Mouse (Mus musculus) hindbrain, embryonic 11.5 days (tissue): ENCODE results near the gene 2810006K23Rik. TPM values are rescaled to one million over a fixed set of nuclear protein-coding genes. Genes with fewer than 3 reads are reported as not detected.
"Not testable (repeated sequence)": the region's sequence is repeated elsewhere in the genome, so short reads cannot be mapped to it uniquely, and the experiment has no call there.

Source experiments
- ATAC-seq: fragments of 200-750 bp; cut with Nextera tagmentation; 2 replicates; pipeline ENCODE4 v1.8.0; 2017; ENCODE audit warnings: mild to moderate bottlenecking, moderate TSS enrichment, moderate library complexity; ENCODE audit not compliant: low FRiP score
- DNase-seq: peaks from one replicate; pipeline ENCODE4 v3.0.0-alpha.2; 2015; ENCODE audit warnings: low spot score
- H3K27ac ChIP-seq: fragments of 300-500 bp; sonication (generic); 2 replicates; pipeline ENCODE4 v1.5.1; 2014; ENCODE audit warnings: mild to moderate bottlenecking, low read depth, low read length
- H3K27me3 ChIP-seq: fragments of 300-500 bp; sonication (generic); 2 replicates; pipeline ENCODE4 v1.6.1; 2014; ENCODE audit warnings: mild to moderate bottlenecking, low read length, moderate library complexity, mixed read lengths; ENCODE audit not compliant: control insufficient read depth, insufficient read depth
- H3K36me3 ChIP-seq: fragments of 300-500 bp; sonication (generic); 2 replicates; pipeline ENCODE4 v1.6.1; 2014; ENCODE audit warnings: mild to moderate bottlenecking, low read length, moderate library complexity, mixed read lengths; ENCODE audit not compliant: control insufficient read depth, insufficient read depth
- H3K4me1 ChIP-seq: fragments of 300-500 bp; sonication (generic); replicated peaks from 2 replicates; pipeline ENCODE4 v1.6.1; 2014; ENCODE audit warnings: low read length, mixed read lengths; ENCODE audit not compliant: control insufficient read depth, insufficient read depth
- H3K4me2 ChIP-seq: fragments of 300-500 bp; sonication (generic); replicated peaks from 2 replicates; pipeline ENCODE4 v1.6.1; 2014; ENCODE audit warnings: mild to moderate bottlenecking, low read depth, low read length
- H3K4me3 ChIP-seq: fragments of 300-500 bp; sonication (generic); 2 replicates; pipeline ENCODE4 v1.5.1; 2014; ENCODE audit warnings: low read depth, low read length
- H3K9ac ChIP-seq: fragments of 300-500 bp; sonication (generic); 2 replicates; pipeline ENCODE4 v1.6.1; 2014; ENCODE audit warnings: low read depth, low read length
- H3K9me3 ChIP-seq: fragments of 300-500 bp; sonication (generic); 2 replicates; pipeline ENCODE4 v1.6.1; 2016; ENCODE audit warnings: low read length; ENCODE audit not compliant: control insufficient read depth
- WGBS: fragments of 180-500 bp; shearing (Covaris S2); extraction: QIAGEN DNeasy Blood & Tissue Kit; methylation state at CpG from one replicate; pipeline ENCODE4 v1.1.7; 2014; 5-methylcytosine and 5-hydroxymethylcytosine counted together
- polyA plus RNA-seq: library from polyadenylated mRNA; unstranded; fragments of >200 nt; fragmentation: Nextera tagmentation; extraction: Ambion mirVana; gene quantifications from 2 replicates; pipeline ENCODE4 v1.2.1, GENCODE M21; 2014

The 2810006K23Rik gene
- polyA plus RNA-seq, 1 experiment from 2014 or later, result 17.4 TPM

DNA sequence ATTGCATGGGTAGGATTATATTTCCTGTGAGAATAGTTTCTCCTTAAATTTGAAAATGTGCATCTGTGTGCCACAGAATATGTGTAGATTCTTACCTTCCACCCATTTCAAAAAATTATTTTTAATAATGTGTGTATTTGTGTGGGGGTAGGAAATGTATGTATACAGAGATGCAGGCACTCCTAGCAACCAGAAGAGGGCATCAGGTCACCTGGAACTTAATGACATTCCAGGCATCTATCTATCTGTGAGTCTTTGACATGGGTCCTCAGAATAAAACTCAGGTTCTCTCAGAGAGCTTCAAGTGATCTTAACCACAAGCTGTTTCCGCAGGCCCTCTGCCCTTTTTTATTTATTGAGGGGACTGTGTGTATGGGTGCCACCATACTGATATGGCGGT, 31.8 kb downstream of the 2810006K23Rik start:
- Histone ChIP-seq H3K27ac (no peak overlapping the region), H3K9ac (no peak overlapping the region), H3K4me3 (no peak overlapping the region), H3K27me3 (no peaks in the 10 kb centered on the region), H3K9me3 (no peaks in the 10 kb centered on the region), H3K4me1 (no peaks in the 10 kb centered on the region), H3K36me3 (no peaks in the 10 kb centered on the region), H3K4me2 (no peak overlapping the region)
- ATAC-seq (no peak), DNase-seq (no peak)
- WGBS, result 79% methylated on average over 2 of the region's 2 CpGs

DNA sequence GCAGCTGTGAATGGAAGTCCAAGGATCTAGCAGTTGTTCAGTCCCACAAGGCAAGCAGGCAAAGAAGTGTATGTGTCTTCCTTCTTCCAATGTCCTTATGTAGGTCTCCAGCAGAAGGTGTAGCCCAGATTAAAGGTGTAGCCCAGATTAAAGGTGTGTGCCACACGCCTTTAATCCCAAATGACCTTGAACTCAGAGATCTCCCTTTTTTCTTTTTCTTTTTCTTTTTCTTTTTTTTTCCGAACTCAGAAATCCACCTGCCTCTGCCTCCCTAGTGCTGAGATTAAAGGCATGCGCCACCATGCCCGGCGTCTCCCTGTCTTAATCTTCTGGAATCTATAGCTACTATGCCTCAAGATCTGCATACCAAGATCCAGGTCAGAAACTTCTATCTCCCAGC, 35.1 kb downstream of the 2810006K23Rik start, which contains the start of gene Cdk2ap1:
Gene Cdk2ap1, minus strand, starts transcription at position 101 of the 400 bp plus-strand sequence.
- ATAC-seq, DNase-seq: not testable (repeated sequence)

DNA sequence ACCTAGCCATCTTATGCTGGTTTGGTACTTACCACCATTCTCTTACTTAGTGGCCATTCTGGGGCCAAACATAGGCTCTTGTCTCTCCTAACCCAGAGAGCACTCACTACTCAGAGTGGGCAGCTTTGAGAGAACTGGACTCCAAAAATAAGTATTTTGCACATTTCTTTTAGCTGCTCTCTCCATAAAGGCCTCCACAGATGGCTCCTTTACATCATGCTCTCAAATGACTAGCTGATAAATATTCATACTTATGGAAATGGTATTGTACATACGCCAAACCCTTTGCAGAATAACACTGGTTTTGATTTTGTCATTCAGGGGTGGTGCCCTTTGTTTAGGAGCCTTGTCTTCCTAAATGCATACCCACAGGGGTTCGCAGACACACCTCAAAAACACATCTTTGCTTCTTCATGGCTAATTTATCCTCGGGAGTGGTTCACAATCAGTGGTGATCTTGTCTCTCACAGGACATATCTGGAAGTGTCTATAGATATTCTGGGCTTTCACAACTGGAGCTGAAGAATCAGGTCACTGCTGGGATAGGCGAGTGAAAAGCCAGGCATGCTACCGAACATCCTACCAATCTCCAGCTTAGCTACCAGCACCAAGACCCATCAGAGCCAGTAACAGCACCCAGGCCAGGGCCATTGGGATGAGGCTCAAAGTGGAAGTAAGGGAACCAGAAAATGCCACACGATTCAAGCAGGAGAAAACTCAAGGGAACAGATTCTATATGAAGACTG, 36.5 kb downstream of the 2810006K23Rik start:
- Histone ChIP-seq H3K4me3 (no peak overlapping the region), H3K9me3 (no peaks in the 10 kb centered on the region), H3K27me3 (no peaks in the 10 kb centered on the region), H3K4me2 (no peak overlapping the region), H3K27ac (no peak overlapping the region), H3K36me3 (no peaks in the 10 kb centered on the region), H3K4me1 (no peaks in the 10 kb centered on the region), H3K9ac (no peak overlapping the region)
- DNase-seq (no peak), ATAC-seq (no peak)
- WGBS, result 81% methylated on average over 6 of the region's 6 CpGs

More for the DNA sequence above, 35.1 kb downstream of the 2810006K23Rik start, which contains the start of gene Cdk2ap1:
- not testable (repeated sequence) for H3K4me1 ChIP-seq, H3K9me3 ChIP-seq, H3K36me3 ChIP-seq, H3K4me3 ChIP-seq, H3K27ac ChIP-seq, H3K9ac ChIP-seq, H3K4me2 ChIP-seq, H3K27me3 ChIP-seq
- 94% methylated on average over 5 of the region's 5 CpGs for WGBS

DNA sequence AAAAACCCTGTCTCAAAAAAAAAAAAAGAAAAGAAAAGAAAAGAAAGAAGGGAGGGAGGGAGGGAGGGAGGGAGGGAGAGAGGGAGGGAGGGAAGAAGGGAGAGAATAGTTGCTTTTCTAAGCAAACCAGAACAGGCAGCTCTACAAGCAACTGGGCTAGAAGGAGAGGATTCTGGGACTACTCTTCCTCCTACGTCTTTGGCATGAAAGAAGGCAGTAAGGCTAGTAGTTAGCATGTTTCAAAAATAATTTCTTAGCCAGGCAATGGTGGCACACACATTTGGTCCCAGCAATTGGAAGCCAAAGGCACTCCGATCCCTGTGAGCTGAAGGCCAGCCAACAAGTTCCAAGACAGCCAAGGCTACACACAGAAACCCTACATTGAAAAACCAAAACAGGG, 37.9 kb downstream of the 2810006K23Rik start:
- H3K4me3 ChIP-seq, result no peak overlapping the region
- no peak overlapping the region for H3K9ac ChIP-seq
- no peak overlapping the region for H3K27ac ChIP-seq
- no peaks in the 10 kb centered on the region for H3K27me3 ChIP-seq
- no peak for ATAC-seq
- WGBS, result 98% methylated on average over 2 of the region's 2 CpGs
- H3K4me2 ChIP-seq, result no peak overlapping the region
- no peaks in the 10 kb centered on the region for H3K9me3 ChIP-seq
- H3K36me3 ChIP-seq, result no peaks in the 10 kb centered on the region
- DNase-seq, result no peak
- H3K4me1 ChIP-seq, result no peaks in the 10 kb centered on the region

DNA sequence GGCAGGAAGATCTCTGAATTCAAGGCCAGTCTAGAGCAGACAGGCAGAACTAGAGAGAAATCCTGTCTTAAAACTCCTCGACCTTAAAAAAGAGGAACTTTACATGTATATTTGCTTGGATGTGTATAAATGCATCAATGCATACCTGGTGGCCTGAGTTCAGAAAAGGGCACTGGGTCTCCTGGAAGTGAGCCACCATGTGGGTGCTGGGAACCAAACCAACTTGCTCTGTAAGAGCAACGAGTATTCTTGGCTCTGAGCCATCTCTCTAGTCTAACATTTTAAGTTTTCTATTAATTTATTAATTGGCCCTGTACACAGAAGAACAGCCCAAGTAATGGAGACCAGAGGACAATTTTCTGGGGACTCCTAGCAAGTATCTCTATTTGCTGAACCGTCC, 38.8 kb downstream of the 2810006K23Rik start:
- Histone ChIP-seq H3K27me3 (no peaks in the 10 kb centered on the region), H3K4me2 (no peak overlapping the region), H3K27ac (no peak overlapping the region), H3K4me1 (no peaks in the 10 kb centered on the region), H3K4me3 (no peak overlapping the region), H3K36me3 (peaks cover 5% of the 10 kb centered on the region; the same call in 1 of the 2 replicates), H3K9me3 (no peaks in the 10 kb centered on the region), H3K9ac (no peak overlapping the region)
- WGBS, result 92% methylated on average over 3 of the region's 3 CpGs
- no peak for DNase-seq
- no peak for ATAC-seq

DNA sequence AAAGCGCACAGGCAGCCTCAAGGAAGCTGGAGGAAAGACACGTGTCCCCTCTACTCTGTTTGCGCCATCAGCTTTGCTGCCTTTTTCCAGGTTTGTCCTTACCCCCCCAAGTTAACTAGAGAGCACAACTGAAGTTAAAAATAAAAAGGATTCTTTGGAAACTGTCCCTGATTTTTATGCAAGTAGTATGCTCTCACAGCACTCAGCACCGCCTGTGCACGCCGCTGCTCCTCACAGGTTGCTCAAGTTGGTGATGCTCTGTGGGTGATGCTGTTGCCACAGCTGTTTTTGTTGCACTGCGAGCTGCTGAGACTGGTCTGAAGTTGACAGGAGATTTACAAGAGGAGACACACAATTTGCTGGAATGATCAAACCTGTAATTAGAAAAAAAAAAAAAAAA, 46.4 kb downstream of the 2810006K23Rik start:
- ATAC-seq (no peak), DNase-seq (no peak)
- WGBS, result 96% methylated on average over 7 of the region's 7 CpGs
- H3K36me3 ChIP-seq, result peaks cover 9% of the 10 kb centered on the region
- no peaks in the 10 kb centered on the region for H3K9me3 ChIP-seq
- H3K27me3 ChIP-seq, result no peaks in the 10 kb centered on the region
- H3K4me3 ChIP-seq, result no peak overlapping the region
- no peaks in the 10 kb centered on the region for H3K4me1 ChIP-seq
- no peak overlapping the region for H3K27ac ChIP-seq
- no peak overlapping the region for H3K4me2 ChIP-seq
- H3K9ac ChIP-seq, result no peak overlapping the region

DNA sequence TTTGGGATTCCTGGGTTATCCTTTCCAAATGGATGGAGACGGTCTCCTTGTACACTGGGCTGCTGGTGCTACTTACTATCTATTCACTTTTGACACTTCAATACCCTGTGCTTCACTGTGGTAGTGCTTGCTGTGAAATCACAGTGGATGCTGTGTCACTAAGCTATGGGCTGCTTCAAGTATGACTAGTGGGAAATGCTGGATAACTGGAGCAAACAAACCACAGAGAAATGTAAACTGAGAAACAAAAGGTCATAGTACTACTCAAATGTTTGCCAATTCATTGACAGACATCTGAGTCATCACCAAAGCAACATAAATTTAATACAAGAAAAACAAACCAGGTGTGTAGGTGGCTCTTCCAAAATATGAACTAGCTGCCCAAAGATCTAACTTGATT, 48.5 kb downstream of the 2810006K23Rik start:
- WGBS, result 89% methylated on average over 1 of the region's 1 CpGs
- no peak overlapping the region for H3K27ac ChIP-seq
- H3K36me3 ChIP-seq, result peaks cover 5% of the 10 kb centered on the region
- no peaks in the 10 kb centered on the region for H3K4me1 ChIP-seq
- H3K4me2 ChIP-seq, result no peak overlapping the region
- H3K4me3 ChIP-seq, result no peak overlapping the region
- H3K9ac ChIP-seq, result no peak overlapping the region
- ATAC-seq (no peak), DNase-seq (no peak)
- H3K9me3 ChIP-seq, result no peaks in the 10 kb centered on the region
- H3K27me3 ChIP-seq, result no peaks in the 10 kb centered on the region

DNA sequence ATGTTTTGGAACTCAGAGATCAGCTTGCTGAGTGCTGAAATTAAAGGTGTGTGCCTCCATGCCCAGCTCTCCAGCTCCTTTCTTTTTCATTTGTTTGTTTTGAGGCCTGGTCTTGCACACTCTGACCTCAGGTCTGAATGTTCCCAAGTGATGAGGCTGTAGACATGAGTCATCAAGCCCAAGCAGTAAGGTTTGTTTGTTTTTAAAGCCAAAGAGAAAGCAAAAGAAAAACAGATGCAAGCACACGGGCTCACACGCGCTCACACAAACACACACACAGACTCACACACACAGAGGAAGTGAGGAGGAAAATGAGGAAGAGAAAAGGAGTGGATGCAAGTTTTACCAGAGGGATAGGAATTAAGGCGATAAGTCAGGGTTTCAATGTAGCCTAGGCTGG, 49.3 kb downstream of the 2810006K23Rik start:
- no peaks in the 10 kb centered on the region for H3K4me1 ChIP-seq
- no peak overlapping the region for H3K27ac ChIP-seq
- no peak overlapping the region for H3K4me2 ChIP-seq
- 91% methylated on average over 4 of the region's 4 CpGs for WGBS
- no peak for ATAC-seq
- no peaks in the 10 kb centered on the region for H3K27me3 ChIP-seq
- no peak overlapping the region for H3K4me3 ChIP-seq
- no peak for DNase-seq
- no peak overlapping the region for H3K9ac ChIP-seq
- no peaks in the 10 kb centered on the region for H3K9me3 ChIP-seq
- peaks cover 5% of the 10 kb centered on the region for H3K36me3 ChIP-seq

DNA sequence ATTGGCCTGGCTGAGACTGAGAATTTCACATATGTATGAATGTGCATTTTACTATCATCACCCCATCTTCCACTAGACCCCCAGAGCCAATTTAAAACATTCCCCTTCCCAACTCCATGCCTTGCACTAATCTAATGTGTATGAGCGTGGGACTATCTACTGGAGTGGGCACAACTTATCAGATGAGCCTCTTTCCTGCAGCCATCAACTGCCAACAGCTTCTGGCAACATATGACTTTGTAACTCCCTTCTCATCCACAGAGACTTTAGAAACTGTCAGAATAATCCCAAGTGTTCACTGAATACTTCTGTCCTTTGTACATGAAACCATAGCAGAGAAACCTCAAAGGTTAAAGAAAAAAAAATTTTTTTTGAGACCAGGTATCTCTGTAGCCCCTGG, 52.2 kb downstream of the 2810006K23Rik start:
- peaks cover 9% of the 10 kb centered on the region; the same call in 1 of the 2 replicates for H3K36me3 ChIP-seq
- DNase-seq (no peak), ATAC-seq (no peak)
- no peak overlapping the region for H3K27ac ChIP-seq
- no peaks in the 10 kb centered on the region for H3K4me1 ChIP-seq
- H3K4me3 ChIP-seq, result no peak overlapping the region
- 94% methylated on average over 1 of the region's 1 CpGs for WGBS
- no peaks in the 10 kb centered on the region for H3K27me3 ChIP-seq
- no peak overlapping the region for H3K4me2 ChIP-seq
- H3K9ac ChIP-seq, result no peak overlapping the region
- H3K9me3 ChIP-seq, result no peaks in the 10 kb centered on the region
